Mouse (Mus musculus) cerebellum, postnatal 25 days (tissue): Measurements from ENCODE around the gene Zmynd11.

Experiments
- DNase-seq, 2 experiments: peaks; one replicate each; pipeline ENCODE4 v3.0.0; 2021; ENCODE audit warnings: mixed read lengths in 2 of 2

The Zmynd11 gene

GRCm38 (mm10) chr13:9653018-9653417, 112.1 kb downstream of the Zmynd11 start:
- DNase-seq = no peak

- DNase-seq = no peak
Measured at GRCm38 (mm10) chr13:9650580-9650979, 114.5 kb downstream of the Zmynd11 start.

GRCm38 (mm10) chr13:9649894-9650293, 115.2 kb downstream of the Zmynd11 start:
- DNase-seq = no peak

- DNase-seq = no peak
Measured at GRCm38 (mm10) chr13:9648716-9649115, 116.4 kb downstream of the Zmynd11 start.

GRCm38 (mm10) chr13:9637949-9638348, 127.2 kb downstream of the Zmynd11 start:
- no peak for DNase-seq

- peak; percentile 38 to 59 for DNase-seq
Measured at GRCm38 (mm10) chr13:9636505-9636904, 128.6 kb downstream of the Zmynd11 start.

GRCm38 (mm10) chr13:9635951-9636350, 129.2 kb downstream of the Zmynd11 start:
- no peak for DNase-seq
